Mouse (Mus musculus) layer of hippocampus, postnatal 10 days (tissue): Measurements from ENCODE around the gene Iqcf1. TPM values are rescaled to one million over a fixed set of nuclear protein-coding genes. Genes with fewer than 3 reads are reported as not detected.

Experiments used
- DNase-seq, 2 experiments: peaks; one replicate each; pipeline ENCODE4 v3.0.0; 2021; ENCODE audit warnings: low spot score in 2 of 2
- total RNA-seq, 2 experiments: library from RNA; stranded (reverse); gene quantifications; 2 replicates each; pipeline ENCODE4 v1.2.3; 2021

Gene Iqcf1
- total RNA-seq, 2 experiments from 2014 or later: not detected

GRCm38 (mm10) chr9:106464751-106465541, 34.8 kb upstream of the Iqcf1 start:
- DNase-seq: peak; percentile 75 to 85

GRCm38 (mm10) chr9:106465571-106466200, 34.1 kb upstream of the Iqcf1 start, which contains the start of gene Gpr62:
Gene Gpr62 (minus strand): TSS chr9:106465938.
- DNase-seq: peak; percentile 65 to 73

GRCm38 (mm10) chr9:106466721-106467120, 33.0 kb upstream of the Iqcf1 start:
- DNase-seq: no peak

GRCm38 (mm10) chr9:106467746-106468145, 32.0 kb upstream of the Iqcf1 start:
- DNase-seq: no peak

GRCm38 (mm10) chr9:106469317-106469716, 30.4 kb upstream of the Iqcf1 start:
- DNase-seq: no peak

- no peak for DNase-seq
These were observed 30.0 kb upstream of the Iqcf1 start for GRCm38 (mm10) chr9:106469776-106470175.

GRCm38 (mm10) chr9:106470991-106471750, 28.6 kb upstream of the Iqcf1 start:
- no peak for DNase-seq

- no peak for DNase-seq
These were observed 27.9 kb upstream of the Iqcf1 start for GRCm38 (mm10) chr9:106471892-106472291.

- DNase-seq: no peak
These were observed 27.4 kb upstream of the Iqcf1 start for GRCm38 (mm10) chr9:106472321-106472720.

- DNase-seq: peak; percentile 5 to 15
These were observed 26.6 kb upstream of the Iqcf1 start for GRCm38 (mm10) chr9:106473081-106473752.

GRCm38 (mm10) chr9:106473753-106474105, 26.0 kb upstream of the Iqcf1 start:
- peak in 1 of 2 experiments; percentile 14 for DNase-seq

GRCm38 (mm10) chr9:106474456-106474855, 25.3 kb upstream of the Iqcf1 start:
- peak; percentile 57 to 67 for DNase-seq

- DNase-seq: peak; percentile 4 to 20
These were observed 24.7 kb upstream of the Iqcf1 start for GRCm38 (mm10) chr9:106475046-106475445.

- DNase-seq: no peak
These were observed 24.1 kb upstream of the Iqcf1 start, which contains the start of gene Rrp9 for GRCm38 (mm10) chr9:106475663-106476001. Gene Rrp9 (plus strand): TSS chr9:106475963.

GRCm38 (mm10) chr9:106476002-106476923, 23.5 kb upstream of the Iqcf1 start:
- DNase-seq: peak in 1 of 2 experiments; percentile 26

GRCm38 (mm10) chr9:106476924-106477484, 22.8 kb upstream of the Iqcf1 start, which contains the start of gene Parp3:
Gene Parp3 (minus strand): TSS chr9:106476949.
- peak; percentile 99 for DNase-seq

GRCm38 (mm10) chr9:106477649-106478048, 22.1 kb upstream of the Iqcf1 start:
- peak; percentile 4 to 10 for DNase-seq

GRCm38 (mm10) chr9:106478101-106478500, 21.7 kb upstream of the Iqcf1 start:
- peak; percentile 1 to 8 for DNase-seq

GRCm38 (mm10) chr9:106480541-106480940, 19.2 kb upstream of the Iqcf1 start:
- DNase-seq: no peak

GRCm38 (mm10) chr9:106481075-106481474, 18.7 kb upstream of the Iqcf1 start:
- DNase-seq: peak in 1 of 2 experiments; percentile 2
